Mouse (Mus musculus): ENCODE measurements around the gene Ufsp2. TPM values are rescaled to one million over a fixed set of nuclear protein-coding genes. Genes with fewer than 3 reads are reported as not detected.

Ufsp2 gene
- total and polyA plus RNA-seq, 2 experiments from 2014 or later, result 33.0 to 60.7 TPM

GRCm38 (mm10) chr8:45995576-45995975 lies 20.2 kb downstream of the Ufsp2 start:
- Histone ChIP-seq H3K9ac (replicated peaks; ENCODE audit: low read length) (no peak overlapping the region), H3K4me3 (ENCODE audit: low read length) (no peak overlapping the region), H3K9me3 (ENCODE audit: low read length) (no peaks in the 10 kb centered on the region), H3K4me2 (ENCODE audit: low read depth, low read length) (no peak overlapping the region), H3K36me3 (ENCODE audit: insufficient read depth, low read length) (peaks cover 19% of the 10 kb centered on the region; the same call in 1 of the 2 replicates), H3K27me3 (ENCODE audit: insufficient read depth, low read length) (no peaks in the 10 kb centered on the region), H3K27ac (no peak overlapping the region), H3K4me1 (ENCODE audit: insufficient read depth, low read length) (peaks cover 4% of the 10 kb centered on the region; the same call in 1 of the 2 replicates)
- no peak for TF ChIP-seq CTCF (IDR thresholded peaks at IDR 0.05; ENCODE audit: low read depth)
- DNase-seq (ENCODE audit: low spot score), result no peak
- no peak for ATAC-seq
- WGBS, result 91% methylated on average over 3 of the region's 3 CpGs

DNA sequence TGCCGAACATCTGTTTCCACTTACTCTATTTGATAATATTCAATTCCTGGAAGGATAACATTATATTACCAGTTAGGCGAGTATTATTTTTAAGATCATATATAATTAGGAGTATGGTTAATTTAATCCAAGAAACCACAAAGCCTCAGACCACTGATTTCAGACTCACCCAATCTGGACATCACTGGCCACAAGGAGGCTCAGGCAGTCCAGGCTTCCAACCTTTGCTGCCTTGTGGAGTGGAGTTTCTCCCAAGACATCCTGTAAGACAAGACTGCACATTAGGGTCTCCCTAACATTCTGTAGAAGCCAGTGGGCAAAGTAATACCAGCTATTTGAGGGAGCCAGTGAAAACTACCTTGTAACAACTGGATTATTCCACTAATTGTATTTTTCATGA lies 22.9 kb downstream of the Ufsp2 start:
- Histone ChIP-seq H3K27me3 (ENCODE audit: insufficient read depth, low read length) (no peaks in the 10 kb centered on the region), H3K4me1 (ENCODE audit: insufficient read depth, low read length) (peaks cover 5% of the 10 kb centered on the region; the same call in 1 of the 2 replicates), H3K27ac (no peak overlapping the region), H3K4me2 (ENCODE audit: low read depth, low read length) (peak overlapping the region; percentile 86), H3K9ac (replicated peaks; ENCODE audit: low read length) (no peak overlapping the region), H3K36me3 (ENCODE audit: insufficient read depth, low read length) (peaks cover 19% of the 10 kb centered on the region; the same call in 1 of the 2 replicates), H3K4me3 (ENCODE audit: low read length) (no peak overlapping the region), H3K9me3 (ENCODE audit: low read length) (no peaks in the 10 kb centered on the region)
- ATAC-seq (no peak), DNase-seq (ENCODE audit: low spot score) (no peak)
- WGBS, result 90% methylated on average over 2 of the region's 2 CpGs
- TF ChIP-seq CTCF (IDR thresholded peaks at IDR 0.05; ENCODE audit: low read depth), result peak; percentile 50

DNA sequence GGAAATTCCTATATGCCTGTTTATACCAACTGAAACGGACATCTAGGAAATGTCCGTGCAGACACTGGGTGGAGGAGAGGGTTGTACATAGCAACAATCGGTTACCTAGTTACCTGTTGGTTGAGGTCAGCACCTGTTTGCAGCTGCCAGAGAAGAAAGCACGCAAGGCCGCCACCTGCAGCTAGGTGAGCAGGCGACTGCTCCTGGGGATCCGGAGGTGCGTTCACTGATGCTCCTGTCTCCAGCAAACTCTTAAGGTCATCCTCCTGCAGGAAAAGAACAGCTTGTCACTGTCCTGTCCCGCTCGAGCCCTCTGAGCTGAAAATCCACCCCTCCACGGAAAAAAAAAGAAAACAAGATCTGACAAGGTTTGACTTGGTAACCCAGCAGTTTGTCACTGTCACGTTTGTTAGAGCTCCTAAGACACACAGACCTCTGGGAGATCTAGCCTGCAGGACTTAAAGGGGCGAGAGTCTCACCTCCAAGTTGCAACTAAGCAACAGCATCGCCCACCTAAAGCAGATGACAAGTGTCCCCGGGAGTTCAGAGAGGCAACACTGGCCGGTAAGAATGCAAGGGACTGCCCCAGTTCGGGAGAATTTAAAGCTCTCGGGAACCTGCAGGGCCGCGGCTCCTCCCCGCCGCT lies 23.9 kb downstream of the Ufsp2 start, which contains the start of gene Lrp2bp:
Gene Lrp2bp (plus strand): TSS at position 166 of the 646 bp plus-strand sequence.
- peak; percentile 33 for DNase-seq (ENCODE audit: low spot score)
- TF ChIP-seq CTCF (IDR thresholded peaks at IDR 0.05; ENCODE audit: low read depth), result peak; percentile 24; the same call in 1 of the 2 replicates
- Histone ChIP-seq H3K27ac (peak within 1 kb of the TSS; percentile 99), H3K4me2 (ENCODE audit: low read depth, low read length) (peak within 1 kb of the TSS; percentile 86), H3K36me3 (ENCODE audit: insufficient read depth, low read length) (peaks cover 19% of the 10 kb centered on the region; the same call in 1 of the 2 replicates), H3K9ac (replicated peaks; ENCODE audit: low read length) (peak within 1 kb of the TSS; percentile 91), H3K4me1 (ENCODE audit: insufficient read depth, low read length) (peaks cover 5% of the 10 kb centered on the region; the same call in 1 of the 2 replicates), H3K9me3 (ENCODE audit: low read length) (no peaks in the 10 kb centered on the region), H3K27me3 (ENCODE audit: insufficient read depth, low read length) (no peaks in the 10 kb centered on the region), H3K4me3 (ENCODE audit: low read length) (peak within 1 kb of the TSS; percentile 53)
- 2% methylated on average over 22 of the region's 22 CpGs for WGBS
- no peak for ATAC-seq

DNA sequence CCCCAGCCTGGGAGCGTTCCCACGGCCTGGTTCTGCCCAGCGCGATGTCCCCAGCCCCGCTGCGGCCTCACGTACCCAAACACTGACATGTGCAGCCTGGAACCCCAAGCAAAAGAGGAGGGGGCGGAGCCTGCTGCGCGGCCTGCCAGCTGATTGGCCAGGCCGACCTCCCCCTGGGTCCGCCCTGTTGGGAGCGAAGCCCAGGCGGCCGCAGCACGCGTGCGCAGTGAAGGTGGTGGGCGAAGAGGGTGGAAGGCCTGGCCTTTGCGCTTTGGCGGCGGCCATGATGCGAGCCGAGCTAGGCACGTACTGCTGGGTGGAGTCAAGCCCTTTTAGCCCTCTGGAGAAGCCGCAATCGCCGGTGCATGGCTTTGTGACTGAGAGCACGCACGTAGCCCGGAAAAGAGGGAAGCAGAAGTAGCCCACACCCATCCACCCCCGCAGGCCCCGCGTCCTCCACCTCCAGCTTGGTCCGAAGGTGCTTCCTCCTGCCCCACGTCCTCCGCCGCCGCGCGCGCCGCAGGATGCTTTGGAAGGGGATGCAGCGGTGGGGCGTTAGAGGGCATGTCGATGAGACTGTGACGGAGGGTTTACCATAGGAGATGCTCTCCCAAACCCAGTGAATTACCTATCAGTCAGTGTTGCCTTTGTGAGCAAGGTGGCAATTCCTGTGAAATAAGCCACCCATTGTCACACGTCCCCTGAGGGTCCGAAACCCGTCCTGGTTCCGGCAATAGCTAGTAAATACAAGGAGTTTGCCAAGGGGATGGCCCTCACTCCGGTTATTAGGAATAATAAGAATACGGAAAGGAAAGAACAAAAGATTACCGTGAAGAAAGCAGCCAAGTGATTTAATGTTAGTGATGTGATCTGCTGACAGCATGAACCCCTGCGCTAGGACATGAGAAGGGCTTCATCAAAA lies 24.7 kb downstream of the Ufsp2 start:
- peak; percentile 99 for ATAC-seq
- TF ChIP-seq CTCF (IDR thresholded peaks at IDR 0.05; ENCODE audit: low read depth), result no peak
- H3K27ac ChIP-seq, result peak overlapping the region; percentile 99

GRCm38 (mm10) chr8:46005596-46005995 lies 30.3 kb downstream of the Ufsp2 start, which contains the start of gene Ankrd37:
Ankrd37 (minus strand) TSS chr8:46005707.
- H3K4me1 ChIP-seq (ENCODE audit: insufficient read depth, low read length), result peaks cover under 1% of the 10 kb centered on the region; the same call in 1 of the 2 replicates

More for the DNA sequence above, 24.7 kb downstream of the Ufsp2 start:
- no peaks in the 10 kb centered on the region for H3K27me3 ChIP-seq (ENCODE audit: insufficient read depth, low read length)
- H3K9me3 ChIP-seq (ENCODE audit: low read length), result no peaks in the 10 kb centered on the region
- H3K4me3 ChIP-seq (ENCODE audit: low read length), result peak overlapping the region; percentile 53
- 2% methylated on average over 55 of the region's 55 CpGs for WGBS
- DNase-seq (ENCODE audit: low spot score), result peak; percentile 98
- peak overlapping the region; percentile 86 for H3K4me2 ChIP-seq (ENCODE audit: low read depth, low read length)
- peaks cover 5% of the 10 kb centered on the region; the same call in 1 of the 2 replicates for H3K4me1 ChIP-seq (ENCODE audit: insufficient read depth, low read length)
- peak overlapping the region; percentile 91 for H3K9ac ChIP-seq (replicated peaks; ENCODE audit: low read length)
- peaks cover 19% of the 10 kb centered on the region; the same call in 1 of the 2 replicates for H3K36me3 ChIP-seq (ENCODE audit: insufficient read depth, low read length)

GRCm38 (mm10) chr8:46007050-46007672 lies 31.8 kb downstream of the Ufsp2 start:
- no peak overlapping the region for H3K4me3 ChIP-seq (ENCODE audit: low read length)

More at GRCm38 (mm10) chr8:46005596-46005995, 30.3 kb downstream of the Ufsp2 start, which contains the start of gene Ankrd37:
- H3K9me3 ChIP-seq (ENCODE audit: low read length), result no peaks in the 10 kb centered on the region
- no peaks in the 10 kb centered on the region for H3K36me3 ChIP-seq (ENCODE audit: insufficient read depth, low read length)
- no peak for TF ChIP-seq CTCF (IDR thresholded peaks at IDR 0.05; ENCODE audit: low read depth)
- 72% methylated on average over 4 of the region's 4 CpGs for WGBS
- H3K9ac ChIP-seq (replicated peaks; ENCODE audit: low read length), result no peak within 1 kb of the TSS
- ATAC-seq (no peak), DNase-seq (ENCODE audit: low spot score) (no peak)
- no peaks in the 10 kb centered on the region for H3K27me3 ChIP-seq (ENCODE audit: insufficient read depth, low read length)
- H3K27ac ChIP-seq, result no peak within 1 kb of the TSS
- no peak within 1 kb of the TSS for H3K4me2 ChIP-seq (ENCODE audit: low read depth, low read length)
- H3K4me3 ChIP-seq (ENCODE audit: low read length), result no peak within 1 kb of the TSS

More at GRCm38 (mm10) chr8:46007050-46007672, 31.8 kb downstream of the Ufsp2 start:
- Histone ChIP-seq H3K9ac (replicated peaks; ENCODE audit: low read length) (no peak overlapping the region), H3K27me3 (ENCODE audit: insufficient read depth, low read length) (no peaks in the 10 kb centered on the region), H3K36me3 (ENCODE audit: insufficient read depth, low read length) (no peaks in the 10 kb centered on the region), H3K4me2 (ENCODE audit: low read depth, low read length) (no peak overlapping the region), H3K27ac (no peak overlapping the region), H3K9me3 (ENCODE audit: low read length) (no peaks in the 10 kb centered on the region), H3K4me1 (ENCODE audit: insufficient read depth, low read length) (no peaks in the 10 kb centered on the region)
- DNase-seq (ENCODE audit: low spot score) (no peak), ATAC-seq (no peak)
- 82% methylated on average over 3 of the region's 3 CpGs for WGBS
- TF ChIP-seq CTCF (IDR thresholded peaks at IDR 0.05; ENCODE audit: low read depth), result no peak
